Mouse (Mus musculus): ENCODE results near the gene Myrf. TPM values are rescaled to one million over a fixed set of nuclear protein-coding genes. Genes with fewer than 3 reads are reported as not detected.
A peak's percentile ranks its signal among the peaks of the same experiment; 100 is the strongest.
"Not testable (repeated sequence)": the region's sequence is repeated elsewhere in the genome, so short reads cannot be mapped to it uniquely, and the experiment has no call there.

The Myrf gene
- polyA plus RNA-seq, 1 experiment from 2014 or later = 0.03 TPM

DNA sequence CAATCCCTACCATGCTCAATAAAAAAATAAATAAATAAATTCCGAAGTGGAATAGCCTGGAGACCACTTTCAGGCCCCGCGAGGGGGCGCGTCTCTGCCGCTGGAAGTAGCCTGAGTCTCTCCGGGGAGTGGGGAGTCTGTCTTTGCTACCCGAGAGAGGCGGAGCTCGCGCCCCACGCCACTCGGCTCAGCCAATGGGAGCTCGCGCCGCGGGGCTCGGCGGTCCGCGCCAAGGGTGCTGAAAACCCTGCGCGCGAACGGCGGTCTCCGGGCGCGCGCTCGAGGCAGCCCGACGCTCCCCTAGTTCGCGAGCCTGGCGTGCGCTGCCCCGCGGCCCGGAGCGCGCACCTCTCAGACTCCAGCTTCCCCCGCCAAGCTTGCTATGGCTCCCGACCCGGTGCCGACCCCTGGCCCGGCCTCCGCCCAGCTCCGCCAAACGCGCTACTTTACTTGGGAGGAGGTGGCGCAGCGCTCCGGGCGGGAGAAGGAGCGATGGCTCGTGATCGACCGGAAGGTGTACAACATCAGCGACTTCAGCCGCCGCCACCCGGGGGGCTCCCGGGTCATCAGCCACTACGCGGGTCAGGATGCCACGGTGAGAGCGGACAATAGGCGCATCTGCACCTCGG is 57.8 kb downstream of the Myrf start, which contains the start of gene Fads1:
Gene Fads1 (plus strand): TSS at position 219 of the 629 bp plus-strand sequence.
- DNase-seq (ENCODE audit: low spot score) = peak; percentile 96

DNA sequence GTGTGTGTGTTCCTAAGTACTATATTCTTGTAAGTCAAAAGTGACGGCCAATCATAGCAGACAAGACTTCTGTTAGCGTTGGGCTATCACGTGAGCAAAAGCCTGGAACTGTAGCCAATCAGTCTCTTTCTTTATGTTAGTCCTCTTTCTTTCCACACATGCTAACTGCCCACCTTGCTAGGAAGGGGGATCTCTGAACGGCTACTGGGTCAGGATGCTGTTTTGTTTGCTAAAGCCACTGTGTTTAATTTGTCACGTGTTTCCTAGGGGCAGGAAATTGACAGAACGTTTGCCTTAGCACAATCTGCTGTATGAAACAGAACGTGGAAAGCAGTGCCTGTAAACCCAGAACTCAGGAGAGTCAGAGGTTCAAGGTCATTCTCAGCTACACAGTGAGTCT is 58.4 kb downstream of the Myrf start:
- no peak for DNase-seq (ENCODE audit: low spot score)

DNA sequence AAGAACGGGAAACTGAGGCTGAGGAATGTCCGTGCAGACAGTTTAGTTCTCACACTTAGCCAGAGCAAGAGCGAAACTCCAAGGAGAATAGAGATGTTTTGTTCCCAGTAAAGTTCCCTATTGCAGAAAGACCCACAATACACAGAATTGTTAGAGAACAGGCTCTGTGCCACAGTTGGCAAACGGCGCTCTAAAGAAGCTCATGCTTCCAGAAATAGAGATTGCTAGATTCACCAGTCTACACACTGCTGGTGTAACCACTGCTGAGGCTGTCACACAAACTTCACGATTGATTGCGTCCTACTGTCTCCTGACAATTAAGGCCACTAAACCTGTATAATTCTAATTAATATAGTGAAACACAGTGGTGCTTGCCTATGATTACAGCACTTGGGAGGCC is 59.3 kb downstream of the Myrf start:
- no peak for DNase-seq (ENCODE audit: low spot score)

DNA sequence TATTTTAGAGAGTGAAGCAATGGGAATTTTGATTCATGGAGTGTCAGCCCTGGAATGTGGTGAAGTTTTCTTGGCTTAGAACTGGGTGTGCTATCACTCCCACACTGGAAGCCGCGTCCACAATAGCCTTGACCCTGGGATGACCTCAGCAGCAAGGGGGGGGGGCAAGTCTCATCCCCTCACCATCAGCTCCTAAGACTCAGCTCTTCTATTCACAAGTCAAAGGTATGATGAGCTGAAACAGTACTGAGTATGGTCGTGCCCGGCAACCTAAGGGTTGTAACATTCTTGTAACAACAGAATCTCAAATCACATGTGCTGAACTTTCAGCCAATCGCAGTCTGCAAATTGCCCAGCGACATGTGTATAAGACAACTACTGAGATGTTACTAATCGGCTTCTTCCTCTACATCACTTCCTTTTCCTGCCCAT is 63.6 kb downstream of the Myrf start:
- DNase-seq (ENCODE audit: low spot score) = no peak

DNA sequence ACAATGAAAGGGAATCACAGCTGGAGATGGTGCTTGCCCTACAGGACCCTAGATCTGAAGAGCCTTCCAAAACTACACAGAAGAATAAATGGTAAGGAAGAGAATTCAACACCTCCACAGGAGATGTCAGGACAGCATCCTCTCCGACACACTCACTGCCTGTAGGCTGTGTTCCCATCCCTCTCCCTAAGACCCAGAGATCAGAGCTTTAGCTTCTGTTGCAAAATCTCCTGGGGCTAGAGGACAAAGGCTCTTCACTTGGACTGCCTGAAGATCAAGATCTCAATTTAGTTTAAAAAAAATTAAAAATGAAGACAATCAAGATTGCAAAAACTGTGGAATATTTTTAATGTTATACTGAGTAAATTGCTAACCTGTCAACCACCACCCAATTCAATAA is 64.1 kb downstream of the Myrf start:
- no peak for DNase-seq (ENCODE audit: low spot score)

DNA sequence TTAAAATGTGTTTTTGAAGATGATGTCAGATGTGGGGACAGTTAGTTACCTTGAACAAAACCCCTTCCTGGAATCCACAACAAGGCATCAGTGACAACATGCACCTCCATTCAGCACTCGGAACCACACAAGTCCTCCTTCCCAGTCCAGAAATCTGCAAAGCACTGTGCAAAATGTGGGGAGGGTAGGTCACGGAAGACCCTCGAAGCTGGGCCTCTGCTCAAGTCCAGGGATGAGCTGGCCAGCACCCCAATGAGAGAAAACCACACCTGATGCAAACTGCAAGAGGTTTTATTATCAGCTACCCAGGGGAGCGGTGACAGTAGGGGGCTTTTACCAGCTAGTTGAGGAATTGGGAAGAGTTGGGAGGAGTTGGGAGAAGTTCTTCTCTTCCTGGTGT is 65.6 kb downstream of the Myrf start:
- no peak for DNase-seq (ENCODE audit: low spot score)

DNA sequence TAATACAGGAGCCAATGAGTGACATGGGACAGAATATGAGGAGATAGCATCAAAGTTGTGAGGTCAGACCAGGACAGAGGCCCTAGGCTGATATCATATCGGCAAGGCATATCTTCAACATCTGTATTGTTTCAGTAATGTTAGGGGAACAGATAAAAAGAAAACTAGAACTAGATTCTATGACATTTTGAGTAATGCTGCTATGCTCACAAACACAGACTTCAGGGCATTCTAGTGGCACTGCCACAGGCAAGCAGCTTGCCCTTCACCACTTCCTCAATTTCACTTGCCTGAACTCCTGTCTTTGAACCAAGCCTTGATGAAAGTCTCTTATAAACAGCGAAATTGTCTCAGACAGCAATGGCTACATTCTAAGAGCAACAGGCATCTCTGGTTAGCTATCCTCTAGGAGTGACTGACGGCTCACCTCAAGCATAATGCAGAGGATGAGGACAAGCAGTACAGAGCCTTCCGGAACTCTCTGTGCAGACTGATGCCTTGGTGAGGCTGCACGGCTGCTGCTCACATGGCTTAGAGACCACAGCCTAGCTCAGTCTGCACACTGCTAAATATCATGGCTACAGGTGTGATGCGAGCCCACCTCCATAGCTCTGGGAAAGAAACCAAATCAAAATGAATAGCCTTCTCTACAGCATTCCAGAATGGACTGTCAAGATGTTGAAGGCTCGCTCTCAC is 66.6 kb downstream of the Myrf start:
- peak; percentile 16 for DNase-seq (ENCODE audit: low spot score)

DNA sequence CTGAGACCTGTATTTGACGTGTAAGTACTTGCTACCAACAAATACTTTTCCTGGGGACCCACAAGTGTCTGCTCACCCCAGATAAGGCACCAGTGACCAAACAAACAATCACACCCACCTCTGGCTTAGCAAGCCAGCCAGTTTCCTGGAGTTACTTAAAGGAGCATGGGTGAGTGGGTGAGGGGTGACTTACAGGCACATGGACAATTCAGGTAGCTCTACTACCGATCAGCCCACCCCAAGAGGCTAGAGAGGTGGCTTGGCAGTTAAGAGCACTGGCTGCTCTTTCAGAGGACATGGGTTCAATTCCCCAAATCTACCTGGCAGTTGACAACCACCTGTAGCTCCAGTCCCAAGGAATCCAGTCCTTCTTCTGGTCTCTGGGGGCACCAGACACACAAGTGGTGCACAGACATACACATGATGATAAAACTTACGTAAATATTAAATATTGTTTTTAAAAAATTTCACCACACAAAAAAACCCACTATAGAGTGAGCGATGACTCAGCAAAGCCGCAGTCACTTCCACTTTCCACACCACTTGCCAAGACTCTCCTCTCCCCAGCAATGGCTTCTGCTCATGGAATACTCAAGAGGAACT is 67.3 kb downstream of the Myrf start:
- no peak for DNase-seq (ENCODE audit: low spot score)

DNA sequence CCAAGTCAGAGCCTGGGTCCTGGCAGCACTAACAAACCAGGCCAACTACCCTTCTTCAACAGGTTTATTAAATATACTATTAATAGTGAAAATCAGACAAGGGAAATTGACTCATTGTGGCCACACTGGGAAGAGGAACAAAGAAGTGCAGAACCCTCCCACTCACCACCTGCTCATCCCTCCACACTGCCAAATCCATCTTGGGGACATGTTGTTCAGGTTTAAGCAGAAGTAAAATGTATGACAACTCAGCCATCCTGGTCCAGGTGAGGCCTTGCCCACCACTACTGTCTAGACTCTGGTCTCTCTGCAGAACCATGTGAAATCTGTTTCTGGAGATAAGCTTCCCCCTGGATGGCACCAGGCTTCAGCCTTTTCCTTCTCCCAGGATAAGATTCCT is 68.7 kb downstream of the Myrf start:
- no peak for DNase-seq (ENCODE audit: low spot score)

DNA sequence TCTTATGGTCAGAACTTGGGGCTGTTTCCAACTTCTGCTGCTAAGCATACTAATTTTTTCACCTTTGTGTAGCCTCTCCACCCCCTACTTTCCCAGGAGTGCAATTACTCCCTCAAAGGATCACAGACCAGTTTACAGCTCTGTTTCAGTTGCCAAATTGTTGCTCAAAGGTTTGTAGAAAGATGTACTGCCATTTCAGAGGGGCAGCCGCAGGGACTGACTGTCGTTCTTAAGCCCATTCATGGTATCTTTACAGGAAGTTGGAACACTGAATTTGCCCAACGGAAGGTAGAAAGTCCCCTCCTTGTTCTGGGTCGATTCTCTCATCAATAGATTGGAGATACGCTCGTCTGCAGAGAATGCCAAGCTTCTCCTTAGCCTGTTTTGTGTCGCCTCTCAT is 69.2 kb downstream of the Myrf start:
- DNase-seq (ENCODE audit: low spot score) = no peak

DNA sequence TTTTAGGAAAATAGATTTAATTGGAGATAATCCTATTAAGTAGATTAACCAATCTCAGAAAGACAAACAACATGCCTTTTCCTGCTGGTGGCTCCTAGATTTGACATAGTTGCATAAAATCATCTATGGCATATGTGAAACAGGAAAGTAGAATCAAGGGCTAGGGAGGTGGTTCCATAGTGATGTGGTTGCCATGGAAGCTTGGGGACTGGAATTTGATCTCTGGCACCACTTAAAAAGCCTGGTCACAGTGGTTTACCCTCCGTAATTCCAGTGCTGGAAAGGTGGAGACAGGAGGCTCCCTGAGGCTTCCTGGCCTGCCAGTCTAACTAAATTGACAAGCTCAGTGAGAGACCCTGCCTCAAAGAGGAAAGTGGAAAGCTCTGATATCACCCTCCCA is 70.1 kb downstream of the Myrf start:
- no peak for DNase-seq (ENCODE audit: low spot score)

DNA sequence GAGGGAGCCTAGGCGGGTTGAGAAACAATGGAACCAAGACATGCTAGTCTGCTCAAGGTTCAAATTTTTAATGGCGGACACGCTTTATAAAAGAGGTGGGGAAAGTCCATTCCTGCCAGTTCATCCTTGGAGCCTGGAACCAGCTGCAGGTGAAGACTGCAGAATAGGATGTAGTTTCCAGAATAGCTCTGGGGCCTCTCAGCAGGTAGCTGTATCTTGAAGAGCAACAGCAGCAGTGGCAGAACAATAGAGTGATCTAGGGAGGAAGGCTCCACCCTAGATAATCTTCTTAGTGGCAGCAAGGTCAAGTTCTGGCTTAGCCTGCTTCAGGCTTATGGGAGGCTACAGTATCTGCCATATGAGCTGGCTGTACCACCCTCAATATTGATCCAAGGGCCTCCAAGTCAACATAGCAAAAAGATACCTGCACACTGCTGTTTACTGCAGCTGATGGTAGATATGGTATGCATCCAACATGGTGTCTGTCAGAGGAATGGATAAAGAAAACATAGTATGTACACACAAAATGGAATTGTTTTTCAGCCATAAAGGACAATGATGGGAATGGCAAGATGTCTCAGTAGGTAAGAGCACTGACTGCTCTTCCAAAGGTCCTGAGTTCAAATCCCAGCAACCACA is 70.7 kb downstream of the Myrf start:
- not testable (repeated sequence) for DNase-seq (ENCODE audit: low spot score)

DNA sequence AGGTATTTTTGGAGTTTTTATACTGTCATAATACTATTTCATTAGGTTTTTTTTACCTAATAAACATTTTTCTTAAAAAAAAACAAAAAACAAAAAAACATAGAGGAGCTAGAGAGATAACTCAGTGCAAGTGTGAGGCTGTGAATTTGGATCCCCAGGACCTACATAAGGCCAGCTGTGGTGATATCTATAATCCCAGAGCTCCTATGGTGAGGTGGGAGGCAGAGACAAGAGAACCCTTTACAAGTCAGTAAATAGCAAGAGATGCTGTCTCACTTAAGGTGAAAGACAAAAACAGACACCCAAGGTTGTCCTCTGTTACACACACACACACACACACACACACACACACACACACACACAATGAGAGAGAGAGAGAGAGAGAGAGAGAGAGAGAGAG is 71.4 kb downstream of the Myrf start:
- no peak for DNase-seq (ENCODE audit: low spot score)

DNA sequence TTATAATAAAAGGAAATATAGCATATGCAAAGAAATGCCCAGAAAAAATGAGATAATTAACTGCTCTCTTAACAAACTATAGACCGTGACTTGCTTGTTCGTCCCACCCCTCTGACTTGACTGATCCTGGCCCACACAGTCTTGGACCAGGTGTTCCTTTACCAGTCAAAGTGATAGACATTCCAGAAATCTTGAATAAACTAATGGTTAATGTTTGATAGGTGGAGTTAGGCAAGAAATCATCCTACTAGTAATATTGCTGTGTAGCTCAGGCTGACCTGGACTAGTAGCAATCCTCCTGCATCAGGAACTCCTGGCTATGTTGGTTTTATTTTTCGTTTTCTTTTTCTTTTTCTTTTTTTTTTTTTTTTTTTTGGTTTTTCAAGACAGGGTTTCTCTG is 72.1 kb downstream of the Myrf start:
- no peak for DNase-seq (ENCODE audit: low spot score)

DNA sequence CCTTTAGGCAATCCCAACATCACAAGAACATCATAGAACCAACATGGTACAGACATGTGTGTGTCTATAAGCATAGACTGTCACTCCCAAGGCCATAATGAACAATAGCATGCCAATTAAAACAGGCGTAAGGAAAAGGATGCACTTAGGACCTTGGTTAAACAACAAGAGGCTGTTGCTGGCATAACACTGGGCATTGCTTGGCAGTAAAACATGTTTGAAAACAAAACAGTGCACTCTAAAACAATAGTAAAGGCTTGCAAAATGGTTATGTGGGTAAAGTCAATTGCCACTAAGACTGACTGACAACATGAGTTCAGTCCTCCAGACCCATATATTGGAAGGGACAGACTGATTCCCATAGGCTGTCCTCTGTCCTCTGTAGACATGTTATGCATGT is 72.6 kb downstream of the Myrf start:
- no peak for DNase-seq (ENCODE audit: low spot score)

DNA sequence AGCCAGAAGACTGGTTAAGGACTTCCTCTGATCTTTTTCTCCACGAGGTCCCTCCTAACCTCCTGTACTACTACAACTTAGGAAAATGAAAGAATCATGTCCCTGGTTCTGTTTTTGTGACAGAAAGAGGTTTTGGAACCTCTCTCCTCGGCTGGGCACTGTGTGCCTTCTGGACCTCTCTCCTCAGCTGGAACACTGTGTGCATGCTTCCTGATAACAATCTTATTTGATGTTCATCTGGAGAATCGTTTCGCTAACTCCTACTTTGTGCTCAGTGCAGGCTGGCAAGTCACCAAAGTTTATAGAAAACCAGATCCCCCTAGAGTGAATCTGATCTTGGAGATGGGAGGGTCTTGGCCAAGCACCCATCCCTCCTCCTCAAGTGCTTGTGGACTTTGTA is 73.4 kb downstream of the Myrf start:
- DNase-seq (ENCODE audit: low spot score) = no peak

DNA sequence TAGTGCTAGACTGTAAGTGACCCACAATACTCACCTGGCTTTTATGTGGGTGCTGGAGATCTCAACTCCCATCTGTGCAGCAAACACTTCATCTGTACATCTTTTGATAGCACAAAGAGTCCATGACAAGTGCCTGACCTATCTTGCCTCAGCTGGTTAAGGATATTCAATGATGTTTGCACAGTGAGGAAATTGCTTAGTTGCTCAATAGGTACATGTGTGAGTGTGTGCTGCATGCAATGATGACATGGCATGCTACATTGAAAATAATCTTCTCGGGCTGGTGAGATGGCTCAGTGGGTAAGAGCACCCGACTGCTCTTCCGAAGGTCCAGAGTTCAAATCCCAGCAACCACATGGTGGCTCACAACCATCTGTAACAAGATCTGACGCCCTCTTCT is 74.6 kb downstream of the Myrf start:
- DNase-seq (ENCODE audit: low spot score) = not testable (repeated sequence)

DNA sequence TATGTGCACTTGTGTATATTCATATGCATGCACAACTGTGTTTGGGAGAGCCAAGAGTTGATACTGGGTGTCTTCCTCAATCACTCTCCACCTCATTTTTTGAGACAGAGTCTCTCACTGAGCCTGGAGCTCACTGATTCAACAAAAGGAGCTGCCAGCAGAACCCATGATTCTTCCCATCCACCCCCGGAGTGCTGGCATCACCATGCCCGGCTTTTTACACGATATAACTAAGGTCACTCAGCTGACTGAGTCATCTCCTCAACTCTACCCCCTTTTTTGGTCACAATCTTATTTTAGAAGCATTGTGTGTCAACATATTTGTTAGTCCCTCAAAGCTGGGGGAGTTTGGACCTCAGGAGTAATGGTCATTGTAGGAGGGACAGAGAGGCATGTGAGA is 76.7 kb downstream of the Myrf start:
- DNase-seq (ENCODE audit: low spot score) = no peak

Measured in thymus, postnatal 0 days (tissue).